Mouse (Mus musculus): ENCODE measurements around the gene Rgsl1.

- TF ChIP-seq CTCF (IDR thresholded peaks at IDR 0.05; ENCODE audit: control insufficient read depth, insufficient read depth, insufficient read length) (no peak), FOSL1 (IDR thresholded peaks at IDR 0.05; ENCODE audit: insufficient read depth, low read length, poor library complexity, severe bottlenecking) (no peak), MYOG (IDR thresholded peaks at IDR 0.05; ENCODE audit: control insufficient read depth, extremely low read depth, insufficient read length) (no peak), CEBPB (IDR thresholded peaks at IDR 0.05; ENCODE audit: low read depth) (no peak), MAX (IDR thresholded peaks at IDR 0.05) (no peak)
Measured at GRCm38 (mm10) chr1:153746119-153746670, 97.7 kb downstream of the Rgsl1 start.
